Mouse (Mus musculus): ENCODE measurements around the gene Ramac. TPM values are rescaled to one million over a fixed set of nuclear protein-coding genes. Genes with fewer than 3 reads are reported as not detected.

Gene Ramac
- polyA plus RNA-seq, 1 experiment from 2014 or later: 130 TPM

GRCm38 (mm10) chr7:81735300-81736048 is 27.3 kb upstream of the Ramac start:
- Histone ChIP-seq H3K36me3 (replicated peaks) (no peaks in the 10 kb centered on the region), H3K27ac (replicated peaks) (no peak overlapping the region), H3K4me1 (peaks cover 6% of the 10 kb centered on the region), H3K27me3 (replicated peaks; ENCODE audit: low read depth, poor library complexity, severe bottlenecking) (no peaks in the 10 kb centered on the region), H3K4me3 (no peak overlapping the region), H3K9me3 (no peaks in the 10 kb centered on the region)
- DNase-seq (ENCODE audit: low spot score): no peak
- 62% methylated on average over 9 of the region's 9 CpGs for WGBS

GRCm38 (mm10) chr7:81738720-81739385 is 23.9 kb upstream of the Ramac start:
- no peak overlapping the region for H3K27ac ChIP-seq (replicated peaks)
- DNase-seq (ENCODE audit: low spot score): no peak

GRCm38 (mm10) chr7:81740010-81740409 is 22.7 kb upstream of the Ramac start:
- no peak overlapping the region for H3K4me3 ChIP-seq
- no peak for DNase-seq (ENCODE audit: low spot score)
- no peak overlapping the region for H3K27ac ChIP-seq (replicated peaks)
- 87% methylated on average over 7 of the region's 7 CpGs for WGBS
- no peaks in the 10 kb centered on the region for H3K36me3 ChIP-seq (replicated peaks)
- no peaks in the 10 kb centered on the region for H3K9me3 ChIP-seq
- no peaks in the 10 kb centered on the region for H3K27me3 ChIP-seq (replicated peaks; ENCODE audit: low read depth, poor library complexity, severe bottlenecking)
- H3K4me1 ChIP-seq: peaks cover 6% of the 10 kb centered on the region

More at GRCm38 (mm10) chr7:81738720-81739385, 23.9 kb upstream of the Ramac start:
- Histone ChIP-seq H3K36me3 (replicated peaks) (no peaks in the 10 kb centered on the region), H3K27me3 (replicated peaks; ENCODE audit: low read depth, poor library complexity, severe bottlenecking) (no peaks in the 10 kb centered on the region), H3K9me3 (no peaks in the 10 kb centered on the region), H3K4me1 (peaks cover 6% of the 10 kb centered on the region), H3K4me3 (no peak overlapping the region)
- 80% methylated on average over 8 of the region's 8 CpGs for WGBS

GRCm38 (mm10) chr7:81744145-81744544 is 18.6 kb upstream of the Ramac start:
- Histone ChIP-seq H3K36me3 (replicated peaks) (no peaks in the 10 kb centered on the region), H3K4me1 (no peaks in the 10 kb centered on the region), H3K27ac (replicated peaks) (no peak overlapping the region), H3K9me3 (peaks cover 2% of the 10 kb centered on the region; the same call in 1 of the 2 replicates), H3K4me3 (no peak overlapping the region), H3K27me3 (replicated peaks; ENCODE audit: low read depth, poor library complexity, severe bottlenecking) (no peaks in the 10 kb centered on the region)
- 71% methylated on average over 4 of the region's 4 CpGs for WGBS
- no peak for DNase-seq (ENCODE audit: low spot score)

- H3K27me3 ChIP-seq (replicated peaks; ENCODE audit: low read depth, poor library complexity, severe bottlenecking): no peaks in the 10 kb centered on the region
- 88% methylated on average over 3 of the region's 3 CpGs for WGBS
- no peaks in the 10 kb centered on the region for H3K4me1 ChIP-seq
- H3K4me3 ChIP-seq: no peak overlapping the region
- H3K36me3 ChIP-seq (replicated peaks): no peaks in the 10 kb centered on the region
- no peak overlapping the region for H3K27ac ChIP-seq (replicated peaks)
- DNase-seq (ENCODE audit: low spot score): no peak
- H3K9me3 ChIP-seq: peaks cover 2% of the 10 kb centered on the region; the same call in 1 of the 2 replicates
Observed at GRCm38 (mm10) chr7:81747956-81748355, 14.8 kb upstream of the Ramac start.

- H3K27ac ChIP-seq (replicated peaks): peak overlapping the region; percentile 94
- peaks cover 18% of the 10 kb centered on the region for H3K4me1 ChIP-seq
- H3K27me3 ChIP-seq (replicated peaks; ENCODE audit: low read depth, poor library complexity, severe bottlenecking): no peaks in the 10 kb centered on the region
- no peaks in the 10 kb centered on the region for H3K9me3 ChIP-seq
- H3K36me3 ChIP-seq (replicated peaks): no peaks in the 10 kb centered on the region; the same call in 1 of the 2 replicates
- WGBS: 2% methylated on average over 60 of the region's 60 CpGs
- no peak for DNase-seq (ENCODE audit: low spot score)
- peak overlapping the region; percentile 88 for H3K4me3 ChIP-seq
Observed at GRCm38 (mm10) chr7:81763110-81763845, 553 bp downstream of the Ramac start.

- Histone ChIP-seq H3K27me3 (replicated peaks; ENCODE audit: low read depth, poor library complexity, severe bottlenecking) (no peaks in the 10 kb centered on the region), H3K27ac (replicated peaks) (no peak overlapping the region), H3K36me3 (replicated peaks) (peaks cover 23% of the 10 kb centered on the region), H3K9me3 (no peaks in the 10 kb centered on the region), H3K4me3 (no peak overlapping the region), H3K4me1 (no peaks in the 10 kb centered on the region)
- 89% methylated on average over 10 of the region's 10 CpGs for WGBS
- no peak for DNase-seq (ENCODE audit: low spot score)
Observed at GRCm38 (mm10) chr7:81772786-81773539, 10.2 kb downstream of the Ramac start.

GRCm38 (mm10) chr7:81775325-81775724 is 12.6 kb downstream of the Ramac start:
- peaks cover 39% of the 10 kb centered on the region for H3K36me3 ChIP-seq (replicated peaks)
- H3K27ac ChIP-seq (replicated peaks): no peak overlapping the region
- H3K27me3 ChIP-seq (replicated peaks; ENCODE audit: low read depth, poor library complexity, severe bottlenecking): no peaks in the 10 kb centered on the region
- H3K4me3 ChIP-seq: no peak overlapping the region
- H3K9me3 ChIP-seq: peaks cover 3% of the 10 kb centered on the region; the same call in 1 of the 2 replicates
- WGBS: 84% methylated on average over 5 of the region's 5 CpGs
- DNase-seq (ENCODE audit: low spot score): no peak
- H3K4me1 ChIP-seq: no peaks in the 10 kb centered on the region

GRCm38 (mm10) chr7:81777667-81778218 is 15.0 kb downstream of the Ramac start:
- H3K27me3 ChIP-seq (replicated peaks; ENCODE audit: low read depth, poor library complexity, severe bottlenecking): no peaks in the 10 kb centered on the region
- peaks cover 53% of the 10 kb centered on the region for H3K36me3 ChIP-seq (replicated peaks)
- DNase-seq (ENCODE audit: low spot score): no peak
- 81% methylated on average over 10 of the region's 10 CpGs for WGBS
- H3K4me1 ChIP-seq: no peaks in the 10 kb centered on the region
- H3K27ac ChIP-seq (replicated peaks): no peak overlapping the region
- H3K4me3 ChIP-seq: no peak overlapping the region
- H3K9me3 ChIP-seq: peaks cover 11% of the 10 kb centered on the region; the same call in 1 of the 2 replicates

- peak; percentile 21 for DNase-seq (ENCODE audit: low spot score)
Observed at GRCm38 (mm10) chr7:81788536-81788935, 25.8 kb downstream of the Ramac start.

GRCm38 (mm10) chr7:81789095-81789757 is 26.5 kb downstream of the Ramac start, which contains the start of gene 3110040N11Rik:
Gene 3110040N11Rik (minus strand): TSS chr7:81789478.
- DNase-seq (ENCODE audit: low spot score): peak; percentile 90
- peaks cover 15% of the 10 kb centered on the region for H3K4me1 ChIP-seq
- peak within 1 kb of the TSS; percentile 93 for H3K27ac ChIP-seq (replicated peaks)
- no peaks in the 10 kb centered on the region for H3K9me3 ChIP-seq
- WGBS: under 1% methylated on average over 38 of the region's 38 CpGs
- H3K27me3 ChIP-seq (replicated peaks; ENCODE audit: low read depth, poor library complexity, severe bottlenecking): no peaks in the 10 kb centered on the region
- peak within 1 kb of the TSS; percentile 68 for H3K4me3 ChIP-seq
- peaks cover 45% of the 10 kb centered on the region for H3K36me3 ChIP-seq (replicated peaks)

More at GRCm38 (mm10) chr7:81788536-81788935, 25.8 kb downstream of the Ramac start:
- Histone ChIP-seq H3K36me3 (replicated peaks) (peaks cover 40% of the 10 kb centered on the region), H3K4me3 (peak overlapping the region; percentile 68), H3K27ac (replicated peaks) (peak overlapping the region; percentile 93), H3K9me3 (no peaks in the 10 kb centered on the region), H3K27me3 (replicated peaks; ENCODE audit: low read depth, poor library complexity, severe bottlenecking) (no peaks in the 10 kb centered on the region), H3K4me1 (peaks cover 15% of the 10 kb centered on the region)
- 7% methylated on average over 5 of the region's 5 CpGs for WGBS
